ENCODE assay signal across 17 mouse cellular contexts in genomic region chr7:68152458-68152857, GRCm38 (mm10).
A peak's percentile ranks its signal among the peaks of the same experiment; 100 is the strongest.
DNase-seq lines count a peak whose midpoint lies in the region; ATAC-seq and TF ChIP-seq lines count a peak whose summit lies in the region.
"Had no signal": no experiment of that assay in that cellular context is flagged by ENCODE, and none has a peak within 500 bp of the region (broad histone marks: within the 10 kb centered on the region; RNA-seq: fewer than 3 reads in every experiment).

No protein-coding gene starts in this region.

- DNase-seq in heart, adult 9 months (ENCODE audit: low spot score in 2 of 2) = no peak
- DNase-seq in limb, embryonic 10.5 days (ENCODE audit: low spot score) = no peak
- DNase-seq in left cerebral cortex, postnatal 36 days (ENCODE audit: low spot score in 2 of 2) = no peak
- DNase-seq: adrenal gland, adult 8-10 months; B cell, adult 2 months; cerebellum, adult 9-11 months; embryo, embryonic 11 days; kidney, postnatal 4 days; layer of hippocampus, postnatal 36 days; right cerebral cortex, postnatal 14 days; thymus, postnatal 25 days had no signal

- no peaks in the 10 kb centered on the region for H3K36me3 ChIP-seq in heart, embryonic 12.5 days
- H3K36me3 ChIP-seq in limb, embryonic 12.5 days = no peaks in the 10 kb centered on the region
- no peaks in the 10 kb centered on the region for H3K36me3 ChIP-seq in limb, embryonic 10.5 days
- no peaks in the 10 kb centered on the region for H3K36me3 ChIP-seq in stomach, embryonic 16.5 days (ENCODE audit: control insufficient read depth, insufficient read depth, low read length)

- H3K4me3 ChIP-seq in heart, embryonic 12.5 days = no peak overlapping the region
- no peak overlapping the region for H3K4me3 ChIP-seq in limb, embryonic 12.5 days (replicated peaks)
- no peak overlapping the region for H3K4me3 ChIP-seq in limb, embryonic 10.5 days
- H3K4me3 ChIP-seq in embryonic fibroblast, embryonic 13.5 days (ENCODE audit: insufficient read depth, low read length) = no peak overlapping the region
- H3K4me3 ChIP-seq in stomach, embryonic 16.5 days (replicated peaks; ENCODE audit: low read length) = no peak overlapping the region

- peaks cover 88% of the 10 kb centered on the region for H3K4me1 ChIP-seq in heart, embryonic 12.5 days (replicated peaks)
- H3K4me1 ChIP-seq in limb, embryonic 12.5 days (replicated peaks) = peaks cover 84% of the 10 kb centered on the region
- H3K4me1 ChIP-seq in limb, embryonic 10.5 days = peaks cover 60% of the 10 kb centered on the region
- peaks cover 44% of the 10 kb centered on the region for H3K4me1 ChIP-seq in embryonic fibroblast, embryonic 13.5 days (ENCODE audit: control insufficient read depth, insufficient read depth, low read length)
- peaks cover 18% of the 10 kb centered on the region for H3K4me1 ChIP-seq in stomach, embryonic 16.5 days (ENCODE audit: control insufficient read depth, insufficient read depth, low read length)

- H3K4me2 ChIP-seq in heart, embryonic 12.5 days = no peak overlapping the region
- no peak overlapping the region for H3K4me2 ChIP-seq in limb, embryonic 12.5 days
- no peak overlapping the region for H3K4me2 ChIP-seq in stomach, embryonic 16.5 days (ENCODE audit: low read depth, low read length)
- H3K4me2 ChIP-seq: liver, embryonic 11.5 days; midbrain, embryonic 11.5 days had no signal

- H3K27me3 ChIP-seq in heart, embryonic 12.5 days (replicated peaks) = no peaks in the 10 kb centered on the region
- H3K27me3 ChIP-seq in limb, embryonic 12.5 days = no peaks in the 10 kb centered on the region
- no peaks in the 10 kb centered on the region for H3K27me3 ChIP-seq in limb, embryonic 10.5 days (ENCODE audit: low read depth, poor library complexity, severe bottlenecking)
- H3K27me3 ChIP-seq in stomach, embryonic 16.5 days (ENCODE audit: control insufficient read depth, insufficient read depth, low read length) = no peaks in the 10 kb centered on the region

- 80% methylated on average over 8 of the region's 8 CpGs for WGBS in heart, embryonic 12.5 days
- 85% methylated on average over 8 of the region's 8 CpGs for WGBS in limb, embryonic 12.5 days
- 93% methylated on average over 8 of the region's 8 CpGs for WGBS in limb, embryonic 10.5 days
- 79% methylated on average over 8 of the region's 8 CpGs for WGBS in stomach, embryonic 16.5 days

- no peaks in the 10 kb centered on the region for H3K9me3 ChIP-seq in heart, embryonic 12.5 days (replicated peaks)
- H3K9me3 ChIP-seq in limb, embryonic 12.5 days = no peaks in the 10 kb centered on the region
- no peaks in the 10 kb centered on the region for H3K9me3 ChIP-seq in limb, embryonic 10.5 days (replicated peaks)
- H3K9me3 ChIP-seq in stomach, embryonic 16.5 days (replicated peaks; ENCODE audit: control insufficient read depth, low read length) = no peaks in the 10 kb centered on the region

- TF ChIP-seq CTCF in embryonic fibroblast, embryonic 13.5 days (IDR thresholded peaks at IDR 0.05; ENCODE audit: borderline replicate concordance, insufficient read depth, low read length) = no peak

- intact Hi-C loops in left cerebral cortex, postnatal 36 days (cut with DNase I) = no loop called here

- no peak for ATAC-seq in heart, embryonic 12.5 days (ENCODE audit: insufficient number of reproducible peaks, low FRiP score)
- no peak for ATAC-seq in limb, embryonic 12.5 days (ENCODE audit: insufficient number of reproducible peaks, insufficient read depth, low FRiP score, low TSS enrichment, low read depth)
- no peak for ATAC-seq in stomach, embryonic 16.5 days (ENCODE audit: insufficient read depth, low FRiP score)

- peak overlapping the region; percentile 93 for H3K27ac ChIP-seq in heart, embryonic 12.5 days (ENCODE audit: poor library complexity, severe bottlenecking)
- peak overlapping the region; percentile 31; the same call in 1 of the 2 replicates for H3K27ac ChIP-seq in limb, embryonic 12.5 days
- no peak overlapping the region for H3K27ac ChIP-seq in limb, embryonic 10.5 days
- peak overlapping the region; percentile 99 for H3K27ac ChIP-seq in embryonic fibroblast, embryonic 13.5 days (ENCODE audit: insufficient read depth, low read length)
- peak overlapping the region; percentile 76 for H3K27ac ChIP-seq in stomach, embryonic 16.5 days (ENCODE audit: low read length)

- no peak overlapping the region for H3K9ac ChIP-seq in heart, embryonic 12.5 days
- H3K9ac ChIP-seq in limb, embryonic 12.5 days (replicated peaks) = no peak overlapping the region
- H3K9ac ChIP-seq in stomach, embryonic 16.5 days (ENCODE audit: low read length) = no peak overlapping the region

- TF ChIP-seq POLR2A in embryonic fibroblast, embryonic 13.5 days (IDR thresholded peaks at IDR 0.05; ENCODE audit: low read depth, low read length) = no peak
